Mouse (Mus musculus) pancreas, adult 10 weeks (tissue): ENCODE data around the gene Hsf4. TPM values are rescaled to one million over a fixed set of nuclear protein-coding genes. Genes with fewer than 3 reads are reported as not detected.

Experiments
- polyA plus RNA-seq: library from polyadenylated mRNA; stranded (reverse); fragments of 350-450 nt; fragmentation: Illumina TruSeq; extraction: RNeasy Lipid Tissue Mini Kit (QIAGEN cat#74804); gene quantifications from one replicate; pipeline ENCODE4 v1.2.3, GENCODE M21; 2015; ENCODE audit warnings: low read depth, low replicate concordance; ENCODE audit not compliant: insufficient read depth

The Hsf4 gene
- 2.9 TPM for polyA plus RNA-seq

GRCm38 (mm10) chr8:105269461-105269947, at the start of gene Hsf4:
Gene Hsf4 (plus strand): TSS chr8:105269801.

DNA sequence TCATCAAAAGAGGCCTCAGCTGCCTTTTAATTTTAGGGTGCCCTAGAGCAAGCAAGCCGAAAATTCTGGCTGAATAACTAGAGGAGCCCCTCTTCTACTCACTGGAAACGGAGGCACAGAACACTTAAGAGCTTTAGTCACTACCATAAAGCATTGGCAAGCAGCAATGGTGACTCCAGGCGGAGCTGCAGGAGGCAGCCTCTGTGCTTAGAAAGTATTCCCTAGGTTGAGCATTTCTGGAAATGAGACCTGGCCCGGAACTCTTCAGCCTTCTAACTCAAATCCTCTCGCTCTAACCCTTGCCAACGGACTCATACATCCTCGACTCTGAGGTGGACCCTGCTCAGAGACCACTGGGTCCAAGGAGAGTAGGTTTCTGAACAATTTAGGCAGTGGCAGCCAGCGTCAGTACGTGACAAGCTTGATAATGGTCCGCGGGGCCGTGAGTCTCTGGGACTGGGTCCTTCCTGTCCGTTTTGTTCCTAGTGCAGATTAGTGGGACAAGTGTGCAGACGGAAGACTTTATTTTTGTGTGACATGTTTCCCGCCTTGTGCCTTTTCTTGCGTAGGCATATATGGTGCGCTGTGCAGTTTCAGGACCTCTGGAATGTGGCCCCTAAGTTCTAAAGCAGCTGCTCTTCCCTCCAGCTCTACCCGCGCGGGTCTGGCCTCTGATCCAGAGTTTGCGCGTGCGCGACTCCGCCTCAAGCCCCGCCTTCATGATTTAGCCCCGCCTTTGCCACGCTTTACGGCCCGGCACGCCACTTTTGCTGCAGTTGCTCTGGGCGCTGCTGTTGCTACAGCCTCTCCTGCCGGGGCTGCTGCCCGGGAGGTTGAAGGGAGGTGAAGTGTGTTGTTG, 45.0 kb upstream of the Hsf4 start, which contains the start of gene D230025D16Rik:
D230025D16Rik (plus strand) TSS at position 733 of the 859 bp plus-strand sequence.

DNA sequence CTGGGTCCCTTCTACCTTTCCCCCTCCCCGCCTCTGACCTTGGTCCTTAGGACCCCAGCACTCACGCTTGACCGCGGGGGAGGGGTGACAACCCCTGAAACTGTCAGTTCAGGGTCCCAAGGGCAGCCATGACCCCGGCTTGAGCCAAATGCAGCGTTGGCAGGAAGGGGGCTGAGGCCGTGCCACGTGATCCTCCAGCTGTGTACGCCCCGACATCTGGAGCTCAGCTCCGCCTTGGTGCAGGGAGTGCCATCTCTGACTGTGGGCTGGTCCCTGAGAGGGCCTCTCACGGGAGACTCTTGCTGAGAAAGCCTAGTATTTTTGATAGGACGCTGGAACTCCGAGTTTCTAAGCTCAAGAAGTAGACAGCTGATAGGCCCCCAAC, 14.6 kb upstream of the Hsf4 start, which contains the start of gene B3gnt9:
B3gnt9 (minus strand) TSS at position 188 of the 385 bp plus-strand sequence.

DNA sequence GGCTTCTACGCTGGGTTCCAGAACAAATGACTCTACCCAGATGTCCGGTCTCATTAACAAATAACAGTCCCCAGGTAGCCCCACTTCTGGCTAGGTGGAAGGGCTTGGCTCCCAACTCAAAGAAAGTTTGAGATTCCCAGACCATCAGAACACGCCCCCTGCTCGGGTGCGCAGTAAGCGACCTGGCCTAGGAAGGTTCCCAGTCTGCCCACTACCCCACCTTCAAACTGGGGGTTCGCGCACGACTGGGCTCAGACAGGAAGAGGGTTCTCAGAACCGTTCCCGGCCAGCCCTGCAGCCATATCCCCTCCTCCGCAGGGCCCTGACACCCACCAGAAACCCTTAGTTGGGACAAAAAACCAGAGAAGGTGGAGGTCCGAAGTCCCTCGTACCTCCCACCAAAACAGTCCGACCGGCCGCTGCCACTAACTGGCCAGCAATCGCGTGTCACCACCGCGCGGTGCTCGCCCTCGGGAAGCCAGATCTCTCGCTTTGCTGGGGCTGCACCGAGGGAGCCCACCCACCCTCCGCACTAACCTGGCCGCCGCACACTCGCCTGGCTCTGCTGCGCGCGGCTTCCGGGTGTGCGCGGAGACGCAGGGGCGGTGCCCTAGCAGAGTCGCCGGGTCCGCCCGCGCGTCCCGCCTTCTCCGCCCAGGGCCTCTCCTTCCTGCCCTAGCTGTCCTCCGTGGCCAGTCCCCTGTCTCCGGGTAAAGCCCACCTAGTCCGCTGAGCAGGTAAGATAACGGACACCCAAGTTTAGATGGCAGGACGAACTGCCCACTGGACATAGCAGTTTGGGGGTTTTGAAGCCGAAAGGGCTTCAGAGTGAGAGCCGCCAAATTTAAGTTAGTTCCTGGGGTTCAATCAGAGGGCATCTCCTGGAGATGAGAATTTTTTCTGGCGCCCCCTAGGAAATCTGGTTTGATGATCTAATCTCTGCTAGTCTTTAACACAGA, 5.3 kb upstream of the Hsf4 start, which contains the start of the genes Tradd and Fbxl8:
Tradd (minus strand) TSS at position 586 of the 959 bp plus-strand sequence.
Fbxl8 (plus strand) TSS at position 625 of the 959 bp plus-strand sequence.

DNA sequence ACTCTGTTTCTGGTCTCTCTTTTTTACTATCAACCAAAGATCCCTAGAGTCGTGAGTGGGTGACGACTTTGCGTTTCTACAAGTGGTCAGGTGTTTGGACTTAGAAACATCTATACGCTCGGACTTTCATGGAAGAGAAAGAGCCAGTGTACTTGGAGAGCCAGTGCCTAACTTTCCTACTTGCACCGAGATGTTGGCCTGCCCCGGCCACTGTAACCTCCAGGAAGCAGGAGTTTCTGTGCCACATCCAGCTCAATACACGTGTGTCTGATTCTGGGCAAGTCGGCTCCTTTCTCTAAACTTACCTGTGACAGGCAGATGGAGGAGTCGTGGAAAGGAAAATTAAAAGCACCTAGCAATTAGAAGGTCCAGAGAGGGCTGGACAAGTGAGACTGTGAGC, 6.2 kb downstream of the Hsf4 start, which contains the start of gene Nol3:
Nol3 (plus strand) TSS at position 301 of the 400 bp plus-strand sequence.

GRCm38 (mm10) chr8:105289805-105290460, 20.3 kb downstream of the Hsf4 start, which contains the start of gene 4931428F04Rik:
Gene 4931428F04Rik (minus strand): TSS chr8:105289864.

DNA sequence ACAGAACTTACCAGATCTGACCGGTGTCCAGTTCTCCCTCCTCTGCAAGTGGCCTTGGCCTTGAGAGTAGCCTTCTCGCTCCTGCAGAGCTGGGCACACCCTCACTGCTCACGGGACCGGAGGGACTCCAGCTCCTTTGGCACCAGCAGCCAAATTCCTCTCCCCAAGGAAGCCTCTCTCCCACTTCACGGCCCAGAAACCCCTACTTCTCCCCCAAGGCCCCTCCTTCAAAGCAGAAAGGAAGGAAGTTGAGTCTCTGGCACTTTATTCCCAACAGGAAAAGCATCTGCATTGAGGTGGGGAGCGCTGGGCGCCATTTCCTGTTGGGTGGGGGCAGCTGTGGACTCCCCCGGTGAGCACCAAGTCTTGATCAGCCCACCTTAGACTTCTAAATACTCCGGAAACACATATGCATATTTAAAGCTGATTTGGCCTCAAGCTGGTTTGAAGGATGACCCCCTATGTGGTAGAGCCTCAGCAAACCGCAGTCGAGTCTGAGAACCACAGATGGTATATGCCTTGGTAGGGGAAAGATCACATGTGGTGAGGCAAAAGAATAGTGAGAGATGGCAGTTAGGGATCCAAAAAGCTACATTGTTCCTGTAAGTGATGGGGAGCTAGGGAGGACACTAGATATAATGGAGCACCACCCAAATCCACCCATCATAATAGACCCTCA, 26.4 kb downstream of the Hsf4 start, which contains the start of gene Exoc3l:
Exoc3l (minus strand) TSS at position 207 of the 679 bp plus-strand sequence.

GRCm38 (mm10) chr8:105297511-105298192, 28.1 kb downstream of the Hsf4 start, which contains the start of gene E2f4:
Gene E2f4 (plus strand): TSS chr8:105297663.

DNA sequence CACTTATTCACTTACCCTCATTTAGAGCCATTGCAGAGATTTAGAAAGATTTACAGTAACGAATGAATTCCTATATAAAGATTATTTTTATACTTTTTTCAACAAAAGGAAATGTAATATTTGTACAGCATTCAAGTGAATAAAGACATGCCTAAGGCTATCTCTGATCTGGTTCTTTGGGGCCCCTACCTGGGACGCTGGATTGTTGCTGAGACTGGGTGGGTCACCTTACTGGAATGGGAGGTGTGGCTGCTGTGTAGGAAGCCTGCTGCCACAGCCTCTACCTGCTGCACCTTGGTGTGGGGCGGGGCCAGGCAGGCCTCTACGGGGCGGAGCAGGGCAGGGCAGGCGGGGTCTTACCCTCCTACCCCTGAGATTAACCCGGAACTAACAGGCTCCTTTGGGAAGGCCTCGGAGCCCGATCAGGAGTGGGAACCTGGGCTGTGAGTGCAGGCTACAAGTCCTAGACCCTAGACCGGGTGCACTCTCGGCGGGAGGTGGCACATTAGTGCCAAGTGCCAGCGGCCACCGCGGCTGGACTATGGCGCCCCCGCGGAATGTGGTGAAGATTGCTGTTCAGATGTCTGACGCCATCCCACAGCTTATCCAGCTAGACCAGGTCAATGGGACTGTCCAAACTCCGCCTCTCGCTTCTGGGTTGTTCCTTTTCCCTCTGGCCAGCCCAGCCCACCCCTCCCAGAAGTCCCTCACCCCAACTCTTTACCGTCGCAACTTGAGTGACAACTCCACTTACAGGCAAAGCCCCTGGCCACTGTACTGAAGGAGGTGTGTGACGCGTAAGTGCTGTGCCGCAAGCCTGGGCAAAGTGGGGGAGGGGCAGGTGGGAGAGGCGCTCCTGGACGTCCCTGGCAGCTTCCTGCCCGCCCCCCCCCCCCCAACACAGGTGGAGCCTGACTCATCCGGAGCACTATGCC, 35.9 kb downstream of the Hsf4 start, which contains the start of gene Elmo3:
Elmo3 (plus strand) TSS at position 391 of the 935 bp plus-strand sequence.

Other genes with a start within 250 kb of the Hsf4 start
- not detected for gene Ces3a, start 221.2 kb upstream of the Hsf4 start, polyA plus RNA-seq
- not detected for gene Ces3b, start 186.0 kb upstream of the Hsf4 start, polyA plus RNA-seq
- gene Ces4a, start 138.0 kb upstream of the Hsf4 start, polyA plus RNA-seq = not detected
- 4.9 TPM for gene Cbfb, start 99.1 kb upstream of the Hsf4 start, polyA plus RNA-seq
- gene D230025D16Rik, start 44.7 kb upstream of the Hsf4 start, polyA plus RNA-seq = 9.7 TPM
- 3.1 TPM for gene B3gnt9, start 14.6 kb upstream of the Hsf4 start, polyA plus RNA-seq
- 5.1 TPM for gene Tradd, start 5.2 kb upstream of the Hsf4 start, polyA plus RNA-seq
- 1.3 TPM for gene Fbxl8, start 5.2 kb upstream of the Hsf4 start, polyA plus RNA-seq
- gene Nol3, start 6.3 kb downstream of the Hsf4 start, polyA plus RNA-seq = 0.33 TPM
- 0.63 TPM for gene 4931428F04Rik, start 20.1 kb downstream of the Hsf4 start, polyA plus RNA-seq
- 5.2 TPM for gene Exoc3l, start 26.3 kb downstream of the Hsf4 start, polyA plus RNA-seq
- 15.0 TPM for gene E2f4, start 27.9 kb downstream of the Hsf4 start, polyA plus RNA-seq
- gene Elmo3, start 35.8 kb downstream of the Hsf4 start, polyA plus RNA-seq = 15.3 TPM
- gene Lrrc29, start 56.5 kb downstream of the Hsf4 start, polyA plus RNA-seq = 2.0 TPM
- gene Tmem208, start 56.6 kb downstream of the Hsf4 start, polyA plus RNA-seq = 35.7 TPM
- gene Fhod1, start 78.2 kb downstream of the Hsf4 start, polyA plus RNA-seq = 7.3 TPM
- 0.61 TPM for gene Slc9a5, start 79.0 kb downstream of the Hsf4 start, polyA plus RNA-seq
- not detected for gene Plekhg4, start 103.5 kb downstream of the Hsf4 start, polyA plus RNA-seq
- not detected for gene Kctd19, start 143.7 kb downstream of the Hsf4 start, polyA plus RNA-seq
- 1.6 TPM for gene Lrrc36, start 143.8 kb downstream of the Hsf4 start, polyA plus RNA-seq
- 31.3 TPM for gene Tppp3, start 201.7 kb downstream of the Hsf4 start, polyA plus RNA-seq
- gene Zdhhc1, start 227.1 kb downstream of the Hsf4 start, polyA plus RNA-seq = 13.1 TPM
- gene Hsd11b2, start 249.0 kb downstream of the Hsf4 start, polyA plus RNA-seq = not detected